Mouse (Mus musculus): ENCODE data around the gene Armc2. TPM values are rescaled to one million over a fixed set of nuclear protein-coding genes. Genes with fewer than 3 reads are reported as not detected.

Gene Armc2
- polyA plus RNA-seq, 1 experiment: 1.2 TPM

- H3K27me3 ChIP-seq (ENCODE audit: control insufficient read depth, insufficient read depth, low read length, poor library complexity, severe bottlenecking): no peaks in the 10 kb centered on the region
- no peak for TF ChIP-seq CTCF (IDR thresholded peaks at IDR 0.05; ENCODE audit: low read depth, low read length)
Measured at GRCm38 (mm10) chr10:41878344-41878743, 139.9 kb downstream of the Armc2 start.

DNA sequence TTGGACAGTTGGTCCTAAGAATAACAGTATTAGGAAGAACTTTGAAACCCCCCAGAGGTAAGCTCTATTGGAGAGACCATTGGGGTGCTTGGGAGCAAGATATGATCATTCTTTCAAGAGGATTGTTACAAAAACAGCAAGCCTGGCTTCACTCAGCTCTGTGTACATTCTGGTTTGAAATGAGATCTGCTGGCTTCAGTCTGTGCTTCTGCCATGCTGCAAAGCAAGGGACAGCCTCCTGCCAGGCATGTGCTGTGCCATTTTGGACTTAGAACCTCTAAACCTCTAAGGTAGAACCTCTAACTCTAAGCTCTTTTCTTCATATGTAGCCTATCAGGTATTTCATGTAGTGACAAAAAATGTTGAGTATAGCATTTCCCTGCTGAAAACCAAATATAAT is 142.6 kb downstream of the Armc2 start:
- no peak for TF ChIP-seq POLR2A (IDR thresholded peaks at IDR 0.05; ENCODE audit: insufficient read depth, low read length)
- no peak for TF ChIP-seq EP300 (IDR thresholded peaks at IDR 0.05; ENCODE audit: insufficient read depth, low read depth, low read length)
- no peak for TF ChIP-seq CTCF (IDR thresholded peaks at IDR 0.05; ENCODE audit: low read depth, low read length)
- H3K9ac ChIP-seq (ENCODE audit: low read depth, poor library complexity, severe bottlenecking): no peak overlapping the region
- no peak overlapping the region for H3K27ac ChIP-seq (ENCODE audit: insufficient read depth, low read length)
- H3K9me3 ChIP-seq (replicated peaks; ENCODE audit: control insufficient read depth, insufficient read depth, low read length, poor library complexity, severe bottlenecking): no peaks in the 10 kb centered on the region
- H3K4me1 ChIP-seq (ENCODE audit: control insufficient read depth, insufficient read depth, low read length): peaks cover 3% of the 10 kb centered on the region
- no peak overlapping the region for H3K4me3 ChIP-seq (ENCODE audit: low read depth, low read length)
- no peaks in the 10 kb centered on the region for H3K36me3 ChIP-seq (ENCODE audit: control insufficient read depth, insufficient read depth, low read length, poor library complexity, severe bottlenecking)
- H3K27me3 ChIP-seq (ENCODE audit: control insufficient read depth, insufficient read depth, low read length, poor library complexity, severe bottlenecking): no peaks in the 10 kb centered on the region; the same call in 1 of the 2 replicates

More at GRCm38 (mm10) chr10:41878344-41878743, 139.9 kb downstream of the Armc2 start:
- Histone ChIP-seq H3K4me3 (ENCODE audit: low read depth, low read length) (no peak overlapping the region), H3K36me3 (ENCODE audit: control insufficient read depth, insufficient read depth, low read length, poor library complexity, severe bottlenecking) (no peaks in the 10 kb centered on the region), H3K4me1 (ENCODE audit: control insufficient read depth, insufficient read depth, low read length) (peaks cover 5% of the 10 kb centered on the region), H3K27ac (ENCODE audit: insufficient read depth, low read length) (no peak overlapping the region), H3K9ac (ENCODE audit: low read depth, poor library complexity, severe bottlenecking) (no peak overlapping the region), H3K9me3 (replicated peaks; ENCODE audit: control insufficient read depth, insufficient read depth, low read length, poor library complexity, severe bottlenecking) (no peaks in the 10 kb centered on the region)

DNA sequence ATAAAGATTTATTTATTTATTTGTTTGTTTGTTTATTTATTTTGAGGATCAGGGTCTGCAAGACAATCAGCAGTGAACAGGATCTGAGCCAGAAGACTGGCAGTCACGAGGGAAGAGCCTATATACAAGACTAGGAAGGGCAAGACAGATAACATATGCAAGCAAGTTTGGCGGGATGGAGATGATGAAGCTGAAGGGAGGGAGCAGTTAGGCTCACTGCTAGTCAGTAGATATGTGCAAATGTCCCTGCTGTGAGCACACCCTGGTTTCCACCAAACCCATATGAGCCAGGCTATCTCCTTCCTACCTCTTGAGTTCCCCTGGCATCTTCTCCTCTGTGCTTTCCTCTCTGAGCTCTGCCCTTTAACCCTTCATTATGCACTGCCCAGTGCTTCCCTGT is 146.7 kb downstream of the Armc2 start:
- H3K4me3 ChIP-seq (ENCODE audit: low read depth, low read length): no peak overlapping the region
- TF ChIP-seq EP300 (IDR thresholded peaks at IDR 0.05; ENCODE audit: insufficient read depth, low read depth, low read length): no peak
- no peak for TF ChIP-seq CTCF (IDR thresholded peaks at IDR 0.05; ENCODE audit: low read depth, low read length)
- no peak for TF ChIP-seq POLR2A (IDR thresholded peaks at IDR 0.05; ENCODE audit: insufficient read depth, low read length)
- no peaks in the 10 kb centered on the region for H3K9me3 ChIP-seq (replicated peaks; ENCODE audit: control insufficient read depth, insufficient read depth, low read length, poor library complexity, severe bottlenecking)
- no peak overlapping the region for H3K9ac ChIP-seq (ENCODE audit: low read depth, poor library complexity, severe bottlenecking)
- no peaks in the 10 kb centered on the region for H3K36me3 ChIP-seq (ENCODE audit: control insufficient read depth, insufficient read depth, low read length, poor library complexity, severe bottlenecking)
- no peaks in the 10 kb centered on the region; the same call in 1 of the 2 replicates for H3K27me3 ChIP-seq (ENCODE audit: control insufficient read depth, insufficient read depth, low read length, poor library complexity, severe bottlenecking)
- no peak overlapping the region for H3K27ac ChIP-seq (ENCODE audit: insufficient read depth, low read length)
- H3K4me1 ChIP-seq (ENCODE audit: control insufficient read depth, insufficient read depth, low read length): no peaks in the 10 kb centered on the region

DNA sequence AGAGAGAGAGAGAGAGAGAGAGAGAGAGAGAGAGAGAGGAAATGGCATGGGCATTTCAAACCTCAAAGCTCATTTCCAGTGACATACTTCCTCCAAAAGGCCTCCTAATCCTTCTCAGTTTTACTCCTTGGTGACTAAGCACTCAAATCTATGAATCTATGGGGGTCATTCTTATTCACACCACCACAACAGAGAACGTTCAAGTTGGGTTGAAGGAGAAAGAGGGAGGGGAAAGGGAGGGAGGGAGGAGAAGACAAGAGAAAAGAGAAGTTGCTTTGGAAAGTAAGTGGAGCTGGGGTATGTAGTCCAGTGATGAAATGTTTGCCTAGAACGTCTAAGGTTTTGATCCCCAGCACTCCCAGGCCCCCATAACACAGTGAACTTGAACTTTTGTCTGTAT is 148.1 kb downstream of the Armc2 start:
- H3K27me3 ChIP-seq (ENCODE audit: control insufficient read depth, insufficient read depth, low read length, poor library complexity, severe bottlenecking): no peaks in the 10 kb centered on the region; the same call in 1 of the 2 replicates
- TF ChIP-seq POLR2A (IDR thresholded peaks at IDR 0.05; ENCODE audit: insufficient read depth, low read length): no peak
- TF ChIP-seq EP300 (IDR thresholded peaks at IDR 0.05; ENCODE audit: insufficient read depth, low read depth, low read length): no peak
- no peak for TF ChIP-seq CTCF (IDR thresholded peaks at IDR 0.05; ENCODE audit: low read depth, low read length)
- no peak overlapping the region for H3K9ac ChIP-seq (ENCODE audit: low read depth, poor library complexity, severe bottlenecking)
- no peak overlapping the region for H3K27ac ChIP-seq (ENCODE audit: insufficient read depth, low read length)
- no peaks in the 10 kb centered on the region for H3K4me1 ChIP-seq (ENCODE audit: control insufficient read depth, insufficient read depth, low read length)
- no peak overlapping the region for H3K4me3 ChIP-seq (ENCODE audit: low read depth, low read length)
- H3K9me3 ChIP-seq (replicated peaks; ENCODE audit: control insufficient read depth, insufficient read depth, low read length, poor library complexity, severe bottlenecking): no peaks in the 10 kb centered on the region
- no peaks in the 10 kb centered on the region for H3K36me3 ChIP-seq (ENCODE audit: control insufficient read depth, insufficient read depth, low read length, poor library complexity, severe bottlenecking)

DNA sequence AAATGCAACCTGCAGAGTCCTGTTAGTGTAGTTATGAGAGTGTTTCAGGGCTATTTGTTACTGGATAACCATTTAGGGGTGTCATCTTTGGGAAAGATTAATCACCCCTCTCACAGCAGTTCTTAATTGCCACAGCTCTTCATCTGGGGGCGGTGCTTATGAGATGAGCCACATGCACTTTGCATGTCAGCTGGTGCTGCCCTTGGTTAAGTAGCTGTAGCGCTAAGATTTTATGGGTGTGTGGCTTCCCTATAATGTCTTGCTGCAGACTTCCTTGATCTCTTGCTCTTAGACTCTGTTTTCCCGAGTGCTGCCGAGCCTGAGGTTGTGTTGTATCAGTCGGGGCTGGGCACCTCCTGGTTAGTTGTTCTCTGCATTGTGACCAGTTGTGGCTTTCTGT is 150.3 kb downstream of the Armc2 start:
- no peak overlapping the region for H3K4me3 ChIP-seq (ENCODE audit: low read depth, low read length)
- H3K4me1 ChIP-seq (ENCODE audit: control insufficient read depth, insufficient read depth, low read length): no peaks in the 10 kb centered on the region
- H3K9ac ChIP-seq (ENCODE audit: low read depth, poor library complexity, severe bottlenecking): no peak overlapping the region
- no peak overlapping the region for H3K27ac ChIP-seq (ENCODE audit: insufficient read depth, low read length)
- TF ChIP-seq CTCF (IDR thresholded peaks at IDR 0.05; ENCODE audit: low read depth, low read length): no peak
- no peak for TF ChIP-seq POLR2A (IDR thresholded peaks at IDR 0.05; ENCODE audit: insufficient read depth, low read length)
- no peak for TF ChIP-seq EP300 (IDR thresholded peaks at IDR 0.05; ENCODE audit: insufficient read depth, low read depth, low read length)
- no peaks in the 10 kb centered on the region; the same call in 1 of the 2 replicates for H3K27me3 ChIP-seq (ENCODE audit: control insufficient read depth, insufficient read depth, low read length, poor library complexity, severe bottlenecking)
- no peaks in the 10 kb centered on the region for H3K9me3 ChIP-seq (replicated peaks; ENCODE audit: control insufficient read depth, insufficient read depth, low read length, poor library complexity, severe bottlenecking)
- H3K36me3 ChIP-seq (ENCODE audit: control insufficient read depth, insufficient read depth, low read length, poor library complexity, severe bottlenecking): no peaks in the 10 kb centered on the region

GRCm38 (mm10) chr10:41866838-41867154 is 151.4 kb downstream of the Armc2 start:
- Histone ChIP-seq H3K9ac (ENCODE audit: low read depth, poor library complexity, severe bottlenecking) (no peak overlapping the region), H3K4me3 (ENCODE audit: low read depth, low read length) (no peak overlapping the region), H3K36me3 (ENCODE audit: control insufficient read depth, insufficient read depth, low read length, poor library complexity, severe bottlenecking) (no peaks in the 10 kb centered on the region), H3K4me1 (ENCODE audit: control insufficient read depth, insufficient read depth, low read length) (no peaks in the 10 kb centered on the region), H3K9me3 (replicated peaks; ENCODE audit: control insufficient read depth, insufficient read depth, low read length, poor library complexity, severe bottlenecking) (no peaks in the 10 kb centered on the region), H3K27me3 (ENCODE audit: control insufficient read depth, insufficient read depth, low read length, poor library complexity, severe bottlenecking) (no peaks in the 10 kb centered on the region; the same call in 1 of the 2 replicates), H3K27ac (ENCODE audit: insufficient read depth, low read length) (no peak overlapping the region)
- no peak for TF ChIP-seq EP300 (IDR thresholded peaks at IDR 0.05; ENCODE audit: insufficient read depth, low read depth, low read length)
- TF ChIP-seq POLR2A (IDR thresholded peaks at IDR 0.05; ENCODE audit: insufficient read depth, low read length): no peak
- no peak for TF ChIP-seq CTCF (IDR thresholded peaks at IDR 0.05; ENCODE audit: low read depth, low read length)
